In the genomic region with DNA sequence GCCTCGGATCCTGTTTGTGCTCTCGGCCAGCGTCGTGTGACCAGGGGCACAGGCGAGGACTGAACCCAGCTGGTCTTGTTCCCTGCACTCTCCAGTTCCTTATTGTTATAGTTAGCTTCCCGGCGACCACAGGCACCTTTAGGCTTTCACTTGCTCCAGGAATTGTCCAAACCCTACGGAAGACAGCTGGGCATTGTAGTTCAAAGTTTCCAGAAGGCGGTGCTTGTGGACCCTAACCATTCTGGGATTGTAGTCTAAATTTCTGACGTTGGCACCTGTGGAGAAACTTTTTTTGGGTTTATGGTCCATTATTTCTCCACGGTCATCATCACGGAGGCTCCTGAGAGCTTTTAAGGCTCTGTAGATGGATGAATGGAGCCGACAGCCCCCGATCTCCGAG, we compare ENCODE assay signal across 14 mouse cellular contexts. TPM values are rescaled to one million over a fixed set of nuclear protein-coding genes. Genes with fewer than 3 reads are reported as not detected.
DNase-seq lines count a peak whose midpoint lies in the region; ATAC-seq and TF ChIP-seq lines count a peak whose summit lies in the region.
"Had no signal": no experiment of that assay in that cellular context is flagged by ENCODE, and none has a peak within 500 bp of the region (broad histone marks: within the 10 kb centered on the region; RNA-seq: fewer than 3 reads in every experiment).

No protein-coding gene starts in this region.

- peak overlapping the region; percentile 34 for H3K4me3 ChIP-seq in heart, embryonic 10.5 days
- H3K4me3 ChIP-seq in heart, adult 2 months: no peak overlapping the region
- H3K4me3 ChIP-seq in liver, embryonic 12.5 days: no peak overlapping the region
- H3K4me3 ChIP-seq in forebrain, embryonic 12.5 days (replicated peaks): no peak overlapping the region
- H3K4me3 ChIP-seq in limb, embryonic 12.5 days (replicated peaks): no peak overlapping the region
- H3K4me3 ChIP-seq: embryonic facial prominence, embryonic 15.5 days had no signal

- H3K9me3 ChIP-seq in heart, embryonic 10.5 days: no peaks in the 10 kb centered on the region
- no peaks in the 10 kb centered on the region for H3K9me3 ChIP-seq in liver, embryonic 12.5 days (replicated peaks)
- no peaks in the 10 kb centered on the region for H3K9me3 ChIP-seq in forebrain, embryonic 12.5 days
- H3K9me3 ChIP-seq in limb, embryonic 12.5 days: no peaks in the 10 kb centered on the region
- H3K9me3 ChIP-seq: embryonic facial prominence, embryonic 15.5 days had no signal

- no peak for TF ChIP-seq CTCF in heart, adult 2 months (IDR thresholded peaks at IDR 0.05)

- H3K27me3 ChIP-seq in heart, embryonic 10.5 days (ENCODE audit: insufficient read depth, poor library complexity, severe bottlenecking): peaks cover 14% of the 10 kb centered on the region
- no peaks in the 10 kb centered on the region for H3K27me3 ChIP-seq in heart, adult 2 months (ENCODE audit: control insufficient read depth, insufficient read depth, low read length)
- H3K27me3 ChIP-seq in liver, embryonic 12.5 days (replicated peaks): peaks cover 11% of the 10 kb centered on the region; the same call in 1 of the 2 replicates
- peaks cover 7% of the 10 kb centered on the region; the same call in 1 of the 2 replicates for H3K27me3 ChIP-seq in forebrain, embryonic 12.5 days
- H3K27me3 ChIP-seq in limb, embryonic 12.5 days: peaks cover 17% of the 10 kb centered on the region
- H3K27me3 ChIP-seq: embryonic facial prominence, embryonic 15.5 days had no signal

- ATAC-seq in liver, embryonic 12.5 days: no peak
- ATAC-seq in forebrain, embryonic 12.5 days (ENCODE audit: low FRiP score): no peak
- ATAC-seq in limb, embryonic 12.5 days (ENCODE audit: insufficient number of reproducible peaks, insufficient read depth, low FRiP score, low TSS enrichment, low read depth): no peak
- ATAC-seq: inflammation-experienced regulatory T-cells, adult 6 months; midbrain, embryonic 16.5 days had no signal

- H3K27ac ChIP-seq in heart, embryonic 10.5 days: no peak overlapping the region
- no peak overlapping the region for H3K27ac ChIP-seq in heart, adult 2 months
- H3K27ac ChIP-seq in liver, embryonic 12.5 days: no peak overlapping the region
- no peak overlapping the region for H3K27ac ChIP-seq in forebrain, embryonic 12.5 days
- H3K27ac ChIP-seq in limb, embryonic 12.5 days: no peak overlapping the region
- H3K27ac ChIP-seq: embryonic facial prominence, embryonic 15.5 days; liver, embryonic 14.5 days had no signal

- no peak for DNase-seq in heart, embryonic 10.5 days (ENCODE audit: low spot score)
- DNase-seq in heart, adult 2 months: no peak
- no peak for DNase-seq in liver
- DNase-seq in urinary bladder, postnatal 14 days (ENCODE audit: low spot score): no peak
- no peak for DNase-seq in cerebellum, adult 8-10 months
- DNase-seq: adrenal gland, adult 8-10 months; gastrocnemius, postnatal 10 days had no signal

- H3K79me2 ChIP-seq in heart, adult 2 months (replicated peaks; ENCODE audit: control insufficient read depth, insufficient read depth, low read length): no peaks in the 10 kb centered on the region

- WGBS in heart, embryonic 10.5 days: 46% methylated on average over 15 of the region's 15 CpGs
- 31% methylated on average over 15 of the region's 15 CpGs for whole genome bisulfite sequencing in heart, adult 2 months
- WGBS in liver, embryonic 12.5 days (ENCODE audit: insufficient replicate concordance): 33% methylated on average over 15 of the region's 15 CpGs
- WGBS in forebrain, embryonic 12.5 days: 55% methylated on average over 15 of the region's 15 CpGs
- WGBS in limb, embryonic 12.5 days: 43% methylated on average over 15 of the region's 15 CpGs

- TF ChIP-seq EP300 in heart, adult 2 months (IDR thresholded peaks at IDR 0.05; ENCODE audit: insufficient read depth, low read depth, low read length): no peak

- intact Hi-C loops in heart, adult 2 months (cut with DNase I): no loop called here

- TF ChIP-seq POLR2A in heart, adult 2 months (IDR thresholded peaks at IDR 0.05; ENCODE audit: insufficient read depth, low read depth, low read length): no peak

- no peaks in the 10 kb centered on the region for H3K36me3 ChIP-seq in heart, embryonic 10.5 days
- no peaks in the 10 kb centered on the region for H3K36me3 ChIP-seq in heart, adult 2 months (ENCODE audit: control insufficient read depth, insufficient read depth, low read length)
- no peaks in the 10 kb centered on the region for H3K36me3 ChIP-seq in liver, embryonic 12.5 days
- H3K36me3 ChIP-seq in forebrain, embryonic 12.5 days (replicated peaks): no peaks in the 10 kb centered on the region
- H3K36me3 ChIP-seq in limb, embryonic 12.5 days: no peaks in the 10 kb centered on the region
- H3K36me3 ChIP-seq: embryonic facial prominence, embryonic 15.5 days had no signal

- H3K4me2 ChIP-seq in liver, embryonic 12.5 days: peak overlapping the region; percentile 5; the same call in 1 of the 2 replicates
- 0 out of 2 replicates have a peak overlapping the region, but pooled peaks have one; percentile 1 for H3K4me2 ChIP-seq in forebrain, embryonic 12.5 days
- H3K4me2 ChIP-seq in limb, embryonic 12.5 days: peak overlapping the region; percentile 20
- H3K4me2 ChIP-seq: embryonic facial prominence, embryonic 15.5 days had no signal

- H3K4me1 ChIP-seq in heart, embryonic 10.5 days: no peaks in the 10 kb centered on the region
- no peaks in the 10 kb centered on the region for H3K4me1 ChIP-seq in heart, adult 2 months (ENCODE audit: control insufficient read depth, insufficient read depth, low read length)
- no peaks in the 10 kb centered on the region for H3K4me1 ChIP-seq in liver, embryonic 12.5 days
- no peaks in the 10 kb centered on the region for H3K4me1 ChIP-seq in forebrain, embryonic 12.5 days
- H3K4me1 ChIP-seq in limb, embryonic 12.5 days (replicated peaks): peaks cover 10% of the 10 kb centered on the region; the same call in 1 of the 2 replicates
- H3K4me1 ChIP-seq: embryonic facial prominence, embryonic 15.5 days had no signal

- H3K9ac ChIP-seq in heart, adult 2 months (ENCODE audit: low read depth, low read length): no peak overlapping the region
- no peak overlapping the region for H3K9ac ChIP-seq in liver, embryonic 12.5 days
- H3K9ac ChIP-seq in forebrain, embryonic 12.5 days: no peak overlapping the region
- no peak overlapping the region for H3K9ac ChIP-seq in limb, embryonic 12.5 days (replicated peaks)
- H3K9ac ChIP-seq: embryonic facial prominence, embryonic 15.5 days; liver, embryonic 14.5 days had no signal

RNA-seq across cellular contexts. Expression of gene Pdcd1, which starts 28.4 kb away (rescaled TPM):
- polyA plus RNA-seq in heart, embryonic 10.5 days (2016; fragmentation: Nextera tagmentation; extraction: Ambion mirVana): not detected in 2 replicates
- total RNA-seq in heart, adult 2 months (2021): not detected
- polyA plus RNA-seq in heart, adult 2 months (2012; rRNA removed): 0.06 and 0.09 TPM in 2 replicates
- polyA plus RNA-seq in liver, embryonic 12.5 days (2016; fragmentation: Nextera tagmentation; extraction: Ambion mirVana): not detected in 2 replicates
- polyA plus RNA-seq in forebrain, embryonic 12.5 days (2016; fragmentation: Nextera tagmentation; extraction: Ambion mirVana): 0.09 TPM in 1 of 2 replicates, not detected in the other
- not detected in 2 replicates for polyA plus RNA-seq in limb, embryonic 12.5 days (2016; fragmentation: Nextera tagmentation; extraction: Ambion mirVana)
- total RNA-seq: gastrocnemius, postnatal 10 days had no signal
- polyA plus RNA-seq: midbrain, embryonic 16.5 days had no signal
